Mouse (Mus musculus): Measurements from ENCODE around the gene Hmga1. TPM values are rescaled to one million over a fixed set of nuclear protein-coding genes. Genes with fewer than 3 reads are reported as not detected.
A peak's percentile ranks its signal among the peaks of the same experiment; 100 is the strongest.

Gene Hmga1
- total and polyA plus RNA-seq, 3 experiments = 131 to 1,702 (median 270) TPM

DNA sequence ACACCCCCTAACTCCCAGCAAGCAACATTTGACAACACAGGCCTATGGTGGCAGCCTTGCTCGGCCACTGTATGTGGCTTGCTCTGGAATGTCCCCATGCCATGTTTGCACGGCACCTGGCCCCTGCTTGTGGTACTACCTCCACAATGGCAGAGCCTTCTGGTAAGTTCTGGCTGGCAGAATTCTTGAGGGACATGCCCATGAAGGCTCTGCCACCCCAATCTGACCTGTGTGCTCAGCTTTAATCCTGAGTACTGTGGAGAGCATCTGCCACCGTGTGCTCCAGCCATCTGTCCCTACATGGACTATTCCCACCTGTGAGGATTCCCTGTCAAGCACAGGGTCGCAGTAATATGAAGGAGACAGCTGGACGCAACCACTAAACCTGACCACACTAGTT, 44.6 kb downstream of the Hmga1 start:
- H3K36me3 ChIP-seq (replicated peaks) = peaks cover 78% of the 10 kb centered on the region
- TF ChIP-seq GATA1 (IDR thresholded peaks at IDR 0.05; ENCODE audit: borderline replicate concordance, low read length) (no peak), CTCF (IDR thresholded peaks at IDR 0.05; ENCODE audit: low read depth, low read length) (no peak), GATA2 (IDR thresholded peaks at IDR 0.05; ENCODE audit: borderline replicate concordance, low read depth, low read length) (no peak), TAL1 (conservative IDR thresholded peaks at IDR 0.05; ENCODE audit: low read depth, low read length) (no peak), POLR2AphosphoS5 (IDR thresholded peaks at IDR 0.05; ENCODE audit: insufficient replicate concordance, low read depth, low read length) (no peak)
- DNase-seq (ENCODE audit: low spot score) = no peak
- no peaks in the 10 kb centered on the region for H3K27me3 ChIP-seq (ENCODE audit: insufficient read depth, low read length)
- H3K4me3 ChIP-seq (ENCODE audit: low read depth, low read length) = no peak overlapping the region
- H3K4me1 ChIP-seq (ENCODE audit: insufficient read depth, low read depth, low read length) = peaks cover 52% of the 10 kb centered on the region
- H3K9me3 ChIP-seq (replicated peaks) = no peaks in the 10 kb centered on the region
- ATAC-seq (ENCODE audit: extremely low read depth, insufficient number of reproducible peaks, low FRiP score, poor library complexity, severe bottlenecking) = no peak

DNA sequence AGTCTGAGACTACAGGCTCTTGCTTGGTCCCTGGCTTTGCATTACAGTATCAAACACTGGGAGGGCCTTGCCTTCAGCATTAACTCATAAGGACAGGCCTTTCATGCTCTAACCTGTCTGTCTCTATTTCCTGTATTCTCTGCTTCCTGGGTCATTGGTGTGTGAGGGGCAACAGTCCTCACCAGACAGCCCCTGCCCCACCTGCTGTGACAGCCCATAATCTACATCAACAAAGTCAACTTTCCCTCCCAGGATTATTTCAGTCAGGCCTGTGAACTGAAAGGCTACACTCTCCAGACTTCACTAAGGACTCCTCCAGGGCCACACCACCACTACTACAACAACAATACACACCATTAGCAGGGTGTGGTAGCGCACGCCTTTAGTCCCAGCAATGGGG, 46.7 kb downstream of the Hmga1 start:
- no peak overlapping the region for H3K4me3 ChIP-seq (ENCODE audit: low read depth, low read length)
- no peaks in the 10 kb centered on the region for H3K27me3 ChIP-seq (ENCODE audit: insufficient read depth, low read length)
- peaks cover 51% of the 10 kb centered on the region for H3K4me1 ChIP-seq (ENCODE audit: insufficient read depth, low read depth, low read length)
- H3K9me3 ChIP-seq (replicated peaks) = no peaks in the 10 kb centered on the region
- H3K36me3 ChIP-seq (replicated peaks) = peaks cover 77% of the 10 kb centered on the region
- ATAC-seq (ENCODE audit: extremely low read depth, insufficient number of reproducible peaks, low FRiP score, poor library complexity, severe bottlenecking) (no peak), DNase-seq (ENCODE audit: low spot score) (no peak)
- TF ChIP-seq TAL1 (conservative IDR thresholded peaks at IDR 0.05; ENCODE audit: low read depth, low read length) = no peak
- TF ChIP-seq CTCF (IDR thresholded peaks at IDR 0.05; ENCODE audit: low read depth, low read length) = no peak
- no peak for TF ChIP-seq GATA1 (IDR thresholded peaks at IDR 0.05; ENCODE audit: borderline replicate concordance, low read length)
- no peak for TF ChIP-seq GATA2 (IDR thresholded peaks at IDR 0.05; ENCODE audit: borderline replicate concordance, low read depth, low read length)
- no peak for TF ChIP-seq POLR2AphosphoS5 (IDR thresholded peaks at IDR 0.05; ENCODE audit: insufficient replicate concordance, low read depth, low read length)

GRCm38 (mm10) chr17:27603522-27604234, 47.4 kb downstream of the Hmga1 start:
- H3K4me3 ChIP-seq (ENCODE audit: low read depth, low read length) = no peak overlapping the region
- TF ChIP-seq GATA1 (IDR thresholded peaks at IDR 0.05; ENCODE audit: borderline replicate concordance, low read length) (no peak), TAL1 (conservative IDR thresholded peaks at IDR 0.05; ENCODE audit: low read depth, low read length) (0 out of 2 replicates have a peak, but pooled peaks have one; percentile 12)
- no peaks in the 10 kb centered on the region for H3K27me3 ChIP-seq (ENCODE audit: insufficient read depth, low read length)
- no peaks in the 10 kb centered on the region for H3K9me3 ChIP-seq (replicated peaks)
- H3K36me3 ChIP-seq (replicated peaks) = peaks cover 76% of the 10 kb centered on the region
- no peak; the same call in 1 of the 2 replicates for ATAC-seq (ENCODE audit: extremely low read depth, insufficient number of reproducible peaks, low FRiP score, poor library complexity, severe bottlenecking)
- DNase-seq (ENCODE audit: low spot score) = no peak
- H3K4me1 ChIP-seq (ENCODE audit: insufficient read depth, low read depth, low read length) = peaks cover 54% of the 10 kb centered on the region

- ATAC-seq (ENCODE audit: extremely low read depth, insufficient number of reproducible peaks, low FRiP score, poor library complexity, severe bottlenecking) (no peak), DNase-seq (ENCODE audit: low spot score) (no peak)
- H3K4me1 ChIP-seq (ENCODE audit: insufficient read depth, low read depth, low read length) = peaks cover 59% of the 10 kb centered on the region
- H3K4me3 ChIP-seq (ENCODE audit: low read depth, low read length) = no peak overlapping the region
- no peak for TF ChIP-seq CTCF (IDR thresholded peaks at IDR 0.05; ENCODE audit: low read depth, low read length)
- TF ChIP-seq TAL1 (conservative IDR thresholded peaks at IDR 0.05; ENCODE audit: low read depth, low read length) = no peak
- TF ChIP-seq GATA1 (IDR thresholded peaks at IDR 0.05; ENCODE audit: borderline replicate concordance, low read length) = no peak
- no peak for TF ChIP-seq GATA2 (IDR thresholded peaks at IDR 0.05; ENCODE audit: borderline replicate concordance, low read depth, low read length)
- TF ChIP-seq POLR2AphosphoS5 (IDR thresholded peaks at IDR 0.05; ENCODE audit: insufficient replicate concordance, low read depth, low read length) = no peak
- H3K9me3 ChIP-seq (replicated peaks) = 0 out of 2 replicates have a peak, but pooled peaks cover 2% of the 10 kb centered on the region
- no peaks in the 10 kb centered on the region for H3K27me3 ChIP-seq (ENCODE audit: insufficient read depth, low read length)
- peaks cover 89% of the 10 kb centered on the region for H3K36me3 ChIP-seq (replicated peaks)
Observed at GRCm38 (mm10) chr17:27609576-27609975, 53.3 kb downstream of the Hmga1 start.

- peaks cover 92% of the 10 kb centered on the region for H3K36me3 ChIP-seq (replicated peaks)
- no peak overlapping the region for H3K4me3 ChIP-seq (ENCODE audit: low read depth, low read length)
- DNase-seq (ENCODE audit: low spot score) (no peak), ATAC-seq (ENCODE audit: extremely low read depth, insufficient number of reproducible peaks, low FRiP score, poor library complexity, severe bottlenecking) (no peak)
- peaks cover 59% of the 10 kb centered on the region for H3K4me1 ChIP-seq (ENCODE audit: insufficient read depth, low read depth, low read length)
- no peak for TF ChIP-seq GATA2 (IDR thresholded peaks at IDR 0.05; ENCODE audit: borderline replicate concordance, low read depth, low read length)
- TF ChIP-seq GATA1 (IDR thresholded peaks at IDR 0.05; ENCODE audit: borderline replicate concordance, low read length) = no peak
- no peak for TF ChIP-seq TAL1 (conservative IDR thresholded peaks at IDR 0.05; ENCODE audit: low read depth, low read length)
- TF ChIP-seq POLR2AphosphoS5 (IDR thresholded peaks at IDR 0.05; ENCODE audit: insufficient replicate concordance, low read depth, low read length) = no peak
- no peak for TF ChIP-seq CTCF (IDR thresholded peaks at IDR 0.05; ENCODE audit: low read depth, low read length)
- H3K27me3 ChIP-seq (ENCODE audit: insufficient read depth, low read length) = no peaks in the 10 kb centered on the region
- H3K9me3 ChIP-seq (replicated peaks) = 0 out of 2 replicates have a peak, but pooled peaks cover 2% of the 10 kb centered on the region
Observed at GRCm38 (mm10) chr17:27610679-27611518, 54.6 kb downstream of the Hmga1 start.

DNA sequence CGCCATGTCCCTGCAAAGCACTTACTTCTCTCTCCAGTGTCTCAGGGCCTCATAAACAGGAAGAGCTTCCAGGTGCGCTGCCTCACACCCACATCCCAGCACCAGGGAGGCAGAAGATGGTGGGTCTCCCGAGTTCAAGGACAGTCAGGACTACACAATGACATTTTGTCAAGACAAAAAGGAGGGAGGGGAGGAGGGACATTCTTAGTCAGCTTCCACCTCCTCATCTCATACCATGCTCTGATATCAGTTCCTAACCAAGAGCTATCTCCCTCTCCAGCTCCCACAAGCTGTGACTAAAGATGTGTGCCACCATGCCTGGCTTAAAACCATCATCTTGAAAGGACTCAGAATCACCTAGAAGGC, 55.2 kb downstream of the Hmga1 start:
- Histone ChIP-seq H3K9me3 (replicated peaks) (0 out of 2 replicates have a peak, but pooled peaks cover 2% of the 10 kb centered on the region), H3K4me3 (ENCODE audit: low read depth, low read length) (no peak overlapping the region), H3K27me3 (ENCODE audit: insufficient read depth, low read length) (no peaks in the 10 kb centered on the region), H3K4me1 (ENCODE audit: insufficient read depth, low read depth, low read length) (peaks cover 58% of the 10 kb centered on the region), H3K36me3 (replicated peaks) (peaks cover 90% of the 10 kb centered on the region)
- ATAC-seq (ENCODE audit: extremely low read depth, insufficient number of reproducible peaks, low FRiP score, poor library complexity, severe bottlenecking) (no peak), DNase-seq (ENCODE audit: low spot score) (no peak)
- TF ChIP-seq TAL1 (conservative IDR thresholded peaks at IDR 0.05; ENCODE audit: low read depth, low read length) (no peak), CTCF (IDR thresholded peaks at IDR 0.05; ENCODE audit: low read depth, low read length) (no peak), GATA1 (IDR thresholded peaks at IDR 0.05; ENCODE audit: borderline replicate concordance, low read length) (no peak), GATA2 (IDR thresholded peaks at IDR 0.05; ENCODE audit: borderline replicate concordance, low read depth, low read length) (no peak), POLR2AphosphoS5 (IDR thresholded peaks at IDR 0.05; ENCODE audit: insufficient replicate concordance, low read depth, low read length) (no peak)
